Mouse (Mus musculus) testis, adult 2 months (tissue): ENCODE results near the gene Spata2. TPM values are rescaled to one million over a fixed set of nuclear protein-coding genes. Genes with fewer than 3 reads are reported as not detected.

ENCODE experiments used
- H3K27ac ChIP-seq: fragments of 200-500 bp; 2 replicates; pipeline ENCODE4 v1.5.1; 2012; ENCODE audit warnings: low read depth, low read length; ENCODE audit not compliant: control insufficient read depth, insufficient read depth
- H3K27me3 ChIP-seq: fragments of 200-500 bp; 2 replicates; pipeline ENCODE4 v1.6.1; 2012; ENCODE audit warnings: mild to moderate bottlenecking, low read length, moderate library complexity; ENCODE audit not compliant: control insufficient read depth, insufficient read depth
- H3K36me3 ChIP-seq: fragments of 200-500 bp; 2 replicates; pipeline ENCODE4 v1.6.1; 2012; ENCODE audit warnings: mild to moderate bottlenecking, low read length; ENCODE audit not compliant: control insufficient read depth, insufficient read depth
- H3K4me1 ChIP-seq: fragments of 200-500 bp; 2 replicates; pipeline ENCODE4 v1.6.1; 2012; ENCODE audit warnings: low read length; ENCODE audit not compliant: control insufficient read depth, insufficient read depth
- H3K4me3 ChIP-seq: fragments of 200-500 bp; 2 replicates; pipeline ENCODE4 v1.5.1; 2012; ENCODE audit warnings: low read depth, mild to moderate bottlenecking, low read length, moderate library complexity, mixed read lengths; ENCODE audit not compliant: control insufficient read depth
- CTCF ChIP-seq: fragments of 200-500 bp; IDR thresholded peaks from 2 replicates; pipeline ENCODE4 v1.5.1; 2012; ENCODE audit warnings: low read depth, mild to moderate bottlenecking, inconsistent platforms, low read length, moderate library complexity; ENCODE audit not compliant: control insufficient read depth, insufficient read depth, insufficient replicate concordance
- POLR2A ChIP-seq: fragments of 200-500 bp; IDR thresholded peaks from 2 replicates; pipeline ENCODE4 v1.6.1; 2012; ENCODE audit warnings: low read depth, mild to moderate bottlenecking, inconsistent platforms, low read length, moderate library complexity; ENCODE audit not compliant: control insufficient read depth
- polyA plus RNA-seq: library from polyadenylated mRNA; depleted of rRNA; stranded (reverse); fragments of >200 nt; gene quantifications from 2 replicates; pipeline ENCODE4 v1.2.3, GENCODE M21; 2012

Gene Spata2
- polyA plus RNA-seq, 1 experiment = 14.9 TPM

- Histone ChIP-seq H3K4me1 (no peaks in the 10 kb centered on the region), H3K36me3 (peaks cover 5% of the 10 kb centered on the region), H3K27me3 (no peaks in the 10 kb centered on the region), H3K27ac (no peak overlapping the region), H3K4me3 (no peak overlapping the region)
- TF ChIP-seq CTCF (no peak), POLR2A (no peak)
These were observed 38.9 kb downstream of the Spata2 start for GRCm38 (mm10) chr2:167453814-167454213.

- TF ChIP-seq POLR2A = no peak
- Histone ChIP-seq H3K4me3 (no peak overlapping the region), H3K27me3 (no peaks in the 10 kb centered on the region), H3K4me1 (no peaks in the 10 kb centered on the region), H3K36me3 (peaks cover 1% of the 10 kb centered on the region), H3K27ac (no peak overlapping the region)
These were observed 42.0 kb downstream of the Spata2 start for GRCm38 (mm10) chr2:167450647-167451046.

GRCm38 (mm10) chr2:167449331-167450275 lies 43.1 kb downstream of the Spata2 start:
- TF ChIP-seq CTCF (no peak), POLR2A (no peak)
- Histone ChIP-seq H3K27ac (no peak overlapping the region), H3K27me3 (no peaks in the 10 kb centered on the region), H3K36me3 (peaks cover 1% of the 10 kb centered on the region), H3K4me1 (no peaks in the 10 kb centered on the region), H3K4me3 (no peak overlapping the region)

DNA sequence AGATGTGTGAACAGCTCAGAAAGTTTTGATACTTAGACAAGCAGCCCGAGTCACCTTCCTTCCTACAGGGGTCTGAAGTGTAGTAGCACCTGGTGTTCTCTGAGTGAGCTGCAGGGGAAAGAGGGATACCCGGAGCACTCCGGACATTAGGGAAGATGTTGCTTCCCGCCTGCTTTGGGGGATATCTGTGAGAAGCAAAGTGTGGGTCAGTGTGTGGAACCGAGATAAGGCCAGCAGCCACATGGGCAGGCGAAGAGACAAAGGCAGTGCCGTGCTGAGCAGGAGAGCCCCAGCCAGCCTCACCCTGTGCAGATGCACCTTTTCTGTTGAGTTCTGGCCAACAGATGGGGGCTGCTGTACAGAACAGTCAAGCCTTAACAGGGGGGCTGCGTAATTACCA lies 45.1 kb downstream of the Spata2 start:
- Histone ChIP-seq H3K27ac (no peak overlapping the region), H3K27me3 (no peaks in the 10 kb centered on the region), H3K4me1 (no peaks in the 10 kb centered on the region), H3K4me3 (no peak overlapping the region), H3K36me3 (peaks cover 1% of the 10 kb centered on the region)
- TF ChIP-seq POLR2A = no peak

- no peaks in the 10 kb centered on the region for H3K27me3 ChIP-seq
- no peak overlapping the region for H3K4me3 ChIP-seq
- H3K36me3 ChIP-seq = peaks cover 1% of the 10 kb centered on the region
- TF ChIP-seq POLR2A (no peak), CTCF (no peak)
- H3K27ac ChIP-seq = no peak overlapping the region
- H3K4me1 ChIP-seq = no peaks in the 10 kb centered on the region
These were observed 45.5 kb downstream of the Spata2 start for GRCm38 (mm10) chr2:167447207-167447606.

GRCm38 (mm10) chr2:167445911-167446780 lies 46.5 kb downstream of the Spata2 start:
- TF ChIP-seq CTCF = no peak
- no peak for TF ChIP-seq POLR2A
- Histone ChIP-seq H3K4me3 (no peak overlapping the region), H3K27ac (no peak overlapping the region), H3K4me1 (no peaks in the 10 kb centered on the region), H3K27me3 (no peaks in the 10 kb centered on the region), H3K36me3 (peaks cover 1% of the 10 kb centered on the region)
